Mouse (Mus musculus) Patski (cell line): Measurements from ENCODE around the gene Dctn3. TPM values are rescaled to one million over a fixed set of nuclear protein-coding genes. Genes with fewer than 3 reads are reported as not detected.

ENCODE experiments used
- ATAC-seq: fragments of 100-300 bp; one replicate; pipeline ENCODE4 v1.8.0; 2021
- CTCF ChIA-PET: fragments of 350-600 bp; sonication (Branson Sonifier 250); formaldehyde crosslinking; loops from one replicate; lab custom pipeline; 2022; ENCODE audit warnings: inconsistent platforms; lab: Charles Lee
- POLR2A ChIA-PET: fragments of 350-600 bp; sonication (Branson Sonifier 250); formaldehyde crosslinking; loops from one replicate; lab custom pipeline; 2022; ENCODE audit warnings: antibody characterized with exemption, inconsistent platforms; lab: Charles Lee
- DNase-seq: peaks from one replicate; pipeline ENCODE4 v3.0.0-alpha.2; 2011; ENCODE audit warnings: low read depth, low spot score
- H3K27me3 ChIP-seq: fragments of 371-371 bp; one replicate; pipeline ENCODE4 v1.5.1; 2021
- CTCF ChIP-seq: fragments of 100-300 bp; IDR thresholded peaks from one replicate; pipeline ENCODE4 v1.5.1; 2021
- in situ Hi-C: fragments of 300-500 bp; cut with MboI; formaldehyde crosslinking; loops from 3 replicates; pipeline ENCODE4 v1.11.1; 2018; ENCODE audit warnings: low pct_unique_long_range_greater_than_20kb, mixed read lengths
- polyA plus RNA-seq: library from polyadenylated mRNA; unstranded; gene quantifications from one replicate; pipeline ENCODE4 v1.2.3, GENCODE M21; 2021

Dctn3 gene
- polyA plus RNA-seq, 1 experiment from 2014 or later, result 116 TPM

DNA sequence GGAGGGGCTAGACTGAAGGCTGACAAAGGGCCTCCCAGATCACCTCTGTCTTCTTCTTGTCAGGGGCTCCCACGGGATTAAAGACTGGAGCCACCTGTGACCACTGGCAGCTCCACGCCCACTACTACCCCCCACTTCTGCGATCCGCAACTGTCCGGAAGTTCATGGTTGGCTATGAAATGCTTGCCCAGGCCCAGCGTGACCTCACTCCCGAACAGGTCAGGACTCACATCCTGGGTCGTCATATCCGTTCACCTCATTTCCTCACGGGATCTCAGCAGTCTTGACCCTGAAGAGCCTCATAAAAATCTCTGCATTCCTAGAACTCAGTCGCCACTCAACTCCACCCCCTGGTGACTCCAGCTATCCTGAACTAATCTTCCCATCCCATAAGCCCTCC is 35.1 kb upstream of the Dctn3 start:
- no peak for DNase-seq
- ChIA-PET CTCF (no interaction called here), POLR2A (no interaction called here)
- H3K27me3 ChIP-seq, result no peaks in the 10 kb centered on the region
- TF ChIP-seq CTCF, result no peak
- no peak for ATAC-seq
- in situ Hi-C loops, result no loop called here

DNA sequence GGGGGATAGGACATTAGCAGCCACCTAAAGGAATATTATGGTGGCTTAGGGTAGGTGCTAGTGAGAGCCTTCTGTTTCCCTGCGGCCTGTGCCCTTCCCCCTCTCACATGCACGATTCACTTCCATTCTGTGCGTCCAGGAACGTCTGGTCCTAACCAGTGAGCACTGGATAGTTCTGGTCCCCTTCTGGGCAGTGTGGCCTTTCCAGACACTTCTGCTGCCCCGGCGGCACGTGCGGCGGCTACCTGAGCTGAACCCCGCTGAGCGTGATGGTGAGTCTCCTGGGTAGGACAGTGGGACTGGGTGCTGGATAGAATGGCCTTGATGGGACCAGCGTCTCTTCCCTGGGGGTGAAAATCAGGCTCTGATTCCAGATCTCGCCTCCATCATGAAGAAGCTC is 34.4 kb upstream of the Dctn3 start:
- no peaks in the 10 kb centered on the region for H3K27me3 ChIP-seq
- POLR2A ChIA-PET, result no interaction called here
- in situ Hi-C loops, result no loop called here
- DNase-seq (no peak), ATAC-seq (no peak)
- TF ChIP-seq CTCF, result no peak
- CTCF ChIA-PET, result no interaction called here

DNA sequence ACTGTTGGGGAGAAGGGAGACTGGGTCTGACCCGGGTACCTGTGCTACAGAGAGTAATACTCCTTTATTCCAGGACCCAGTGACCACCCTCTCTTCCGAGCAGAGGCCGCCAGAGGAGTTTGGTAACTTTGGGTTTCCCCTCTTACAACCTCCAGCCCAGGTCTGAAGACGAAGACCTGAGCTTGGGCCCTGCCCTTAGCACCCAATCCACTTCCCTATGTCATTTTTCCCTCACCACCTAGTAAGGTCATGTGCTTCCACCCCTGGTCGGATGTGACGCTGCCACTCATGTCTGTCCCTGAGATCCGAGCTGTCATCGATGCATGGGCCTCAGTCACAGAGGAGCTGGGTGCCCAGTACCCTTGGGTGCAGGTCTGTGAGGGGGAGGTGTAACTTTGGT is 33.5 kb upstream of the Dctn3 start:
- CTCF ChIA-PET, result interaction anchor here (1.5 kb wide), 1 partner anchor 15 kb away, joined by 3 read pairs; no protein-coding TSS in a partner anchor
- no peak for TF ChIP-seq CTCF
- in situ Hi-C loops, result no loop called here
- H3K27me3 ChIP-seq, result no peaks in the 10 kb centered on the region
- DNase-seq, result no peak
- ATAC-seq, result no peak
- POLR2A ChIA-PET, result no interaction called here

DNA sequence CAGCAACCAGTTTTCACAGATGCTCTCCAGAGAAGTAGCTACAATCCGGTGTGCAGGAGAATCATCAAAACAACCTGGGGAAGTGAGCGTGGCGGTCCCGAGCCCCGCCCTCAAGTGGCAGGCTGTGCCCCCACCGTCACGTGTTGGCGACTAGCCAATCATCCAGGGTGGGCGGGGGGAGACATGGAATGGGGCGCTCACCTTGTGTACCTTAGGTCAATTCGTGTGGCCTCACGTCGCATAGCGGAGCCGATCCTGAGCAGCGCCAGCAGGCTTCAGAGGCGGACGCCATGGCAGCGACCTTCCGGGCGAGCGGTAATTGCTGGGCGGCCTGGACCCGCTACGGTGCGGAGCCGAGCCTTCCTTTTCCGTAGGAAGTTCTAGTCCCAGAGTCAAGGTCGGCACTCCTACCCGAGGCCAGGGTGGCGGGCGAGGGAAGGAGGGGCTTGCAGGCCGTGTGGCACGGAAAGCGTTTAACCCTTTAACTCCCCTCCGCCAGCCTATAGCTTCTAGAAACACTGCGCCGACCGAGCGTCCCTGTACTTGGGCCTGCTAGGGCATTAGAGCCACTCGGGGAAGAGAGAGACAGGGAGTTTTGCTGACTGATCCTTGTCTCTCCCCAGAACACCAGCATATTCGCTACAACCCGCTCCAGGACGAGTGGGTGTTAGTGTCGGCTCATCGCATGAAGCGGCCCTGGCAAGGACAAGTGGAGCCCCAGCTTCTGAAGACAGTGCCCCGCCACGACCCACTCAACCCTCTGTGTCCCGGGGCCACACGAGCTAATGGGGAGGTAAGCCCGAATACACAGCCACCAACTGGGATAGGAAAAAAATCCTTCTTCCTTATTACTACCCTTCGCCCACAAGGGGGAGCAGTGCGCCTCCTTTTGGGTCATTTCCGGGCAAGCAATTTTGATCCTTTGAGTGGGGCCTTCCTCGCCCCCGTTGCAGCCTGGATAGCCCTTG is 32.7 kb upstream of the Dctn3 start, which contains the start of gene Sigmar1:
Sigmar1 (minus strand) TSS at position 820 of the 968 bp plus-strand sequence.
- ATAC-seq (peak; percentile 40), DNase-seq (no peak)
- POLR2A ChIA-PET, result no interaction called here
- TF ChIP-seq CTCF, result no peak
- CTCF ChIA-PET, result interaction anchor here (1.5 kb wide), 1 partner anchor 14 kb away, joined by 3 read pairs; no protein-coding TSS in a partner anchor
- H3K27me3 ChIP-seq, result no peaks in the 10 kb centered on the region
- in situ Hi-C loops, result no loop called here

DNA sequence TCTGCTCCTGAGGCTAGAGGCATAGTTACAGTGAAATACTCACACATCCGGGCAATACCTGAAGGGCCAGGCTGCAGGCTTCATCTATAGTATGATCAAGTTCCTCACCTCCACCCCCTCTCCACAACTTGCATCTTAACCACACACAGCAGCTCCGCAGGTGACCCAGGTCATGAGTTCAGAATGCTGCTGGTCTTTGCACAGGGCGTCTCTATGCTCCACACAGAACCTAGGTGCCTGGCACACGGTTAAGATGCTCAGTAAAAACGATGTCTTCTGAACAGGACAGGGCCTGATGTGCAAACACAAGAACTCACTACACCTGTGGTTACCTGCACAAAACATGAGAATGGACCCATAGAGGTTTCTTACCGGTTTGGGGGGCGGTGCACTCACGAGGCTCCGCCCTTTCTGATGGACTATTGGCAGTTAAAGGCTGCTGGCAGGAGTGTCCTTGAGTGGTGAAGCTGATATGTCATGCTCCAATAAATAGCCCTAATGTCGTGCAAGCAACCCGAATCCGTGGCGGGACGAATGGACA is 31.9 kb upstream of the Dctn3 start, which contains the start of gene Galt:
Galt (plus strand) TSS at position 432 of the 541 bp plus-strand sequence.
- no peak for TF ChIP-seq CTCF
- DNase-seq (no peak), ATAC-seq (no peak)
- ChIA-PET POLR2A (no interaction called here), CTCF (no interaction called here)
- H3K27me3 ChIP-seq, result no peaks in the 10 kb centered on the region
- in situ Hi-C loops, result no loop called here

DNA sequence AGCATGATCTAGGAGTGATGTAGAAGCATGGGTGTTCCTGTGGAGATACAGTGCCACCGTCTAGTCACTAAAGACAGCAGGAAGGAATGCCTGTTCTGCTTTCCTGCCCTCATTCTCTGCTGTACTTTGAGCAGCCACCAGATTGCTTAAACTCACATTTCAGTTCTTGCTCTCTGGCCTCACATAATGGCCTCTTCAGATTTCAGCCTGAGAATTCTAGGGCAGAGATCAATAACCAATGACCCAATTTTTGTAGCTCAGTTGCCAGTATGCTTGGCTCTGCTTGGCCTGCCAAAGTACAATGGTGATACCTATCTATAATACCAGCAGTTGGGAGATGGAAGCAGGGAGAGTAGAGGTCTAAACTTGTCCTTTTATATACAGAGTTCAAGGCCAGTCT is 22.1 kb upstream of the Dctn3 start:
- POLR2A ChIA-PET, result interaction anchor here (0.6 kb wide), 1 partner anchor 37 kb away, joined by 3 read pairs; no protein-coding TSS in a partner anchor
- H3K27me3 ChIP-seq, result no peaks in the 10 kb centered on the region
- no peak for ATAC-seq
- CTCF ChIA-PET, result no interaction called here
- DNase-seq, result no peak
- TF ChIP-seq CTCF, result no peak
- in situ Hi-C loops, result no loop called here

DNA sequence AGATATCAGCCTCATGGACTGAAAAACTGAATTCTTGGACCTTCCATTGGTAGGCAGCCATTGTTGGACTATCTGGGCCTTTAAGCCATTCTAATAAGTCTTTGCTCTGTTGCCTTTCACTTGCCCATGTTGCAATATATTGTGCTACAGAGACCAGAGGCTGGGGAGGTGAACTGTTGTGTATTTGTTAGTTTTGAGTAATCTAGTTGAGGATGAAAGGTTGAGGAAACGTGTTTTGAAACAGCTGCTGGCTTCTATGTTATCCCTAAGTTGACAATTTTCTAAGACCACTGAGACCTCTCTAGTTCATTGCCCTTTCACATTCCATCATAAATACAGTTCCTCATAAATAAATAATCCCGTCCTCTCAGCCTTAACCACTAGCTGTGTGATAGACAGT is 21.2 kb upstream of the Dctn3 start:
- ATAC-seq (no peak), DNase-seq (no peak)
- ChIA-PET CTCF (no interaction called here), POLR2A (no interaction called here)
- in situ Hi-C loops, result no loop called here
- no peak for TF ChIP-seq CTCF
- H3K27me3 ChIP-seq, result no peaks in the 10 kb centered on the region

DNA sequence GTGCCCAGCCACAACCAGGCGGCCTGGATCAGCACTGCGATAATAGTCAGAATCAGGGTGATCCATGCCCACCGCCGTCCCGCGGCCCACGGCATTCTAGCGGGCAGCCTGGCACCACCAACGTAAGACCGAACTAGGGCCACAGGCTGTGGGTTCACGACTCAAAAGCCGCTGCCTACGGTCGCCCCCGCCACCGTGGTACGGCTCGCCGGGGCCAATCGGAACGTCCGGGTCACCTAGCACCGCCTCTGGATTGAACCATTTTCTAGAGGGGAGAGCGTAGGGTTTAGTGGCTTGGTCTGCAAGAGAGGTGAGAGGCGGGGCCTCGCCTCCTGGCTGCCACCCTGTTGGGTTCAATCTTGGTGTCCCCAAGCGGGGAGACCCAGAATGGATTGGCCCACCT is 18.2 kb upstream of the Dctn3 start:
- ChIA-PET CTCF (interaction anchor here (0.7 to 2.3 kb wide), 4 partner anchors 12 to 292 kb away, joined by 3 to 8 read pairs (median 5); no protein-coding TSS in a partner anchor), POLR2A (interaction anchor here (1.0 kb wide), 1 partner anchor 28 kb away, joined by 3 read pairs; the partner anchor contains the start of gene Rpp25l)
- peak; percentile 54 for DNase-seq
- no peak for TF ChIP-seq CTCF
- H3K27me3 ChIP-seq, result no peaks in the 10 kb centered on the region
- in situ Hi-C loops, result no loop called here
- ATAC-seq, result peak; percentile 97

DNA sequence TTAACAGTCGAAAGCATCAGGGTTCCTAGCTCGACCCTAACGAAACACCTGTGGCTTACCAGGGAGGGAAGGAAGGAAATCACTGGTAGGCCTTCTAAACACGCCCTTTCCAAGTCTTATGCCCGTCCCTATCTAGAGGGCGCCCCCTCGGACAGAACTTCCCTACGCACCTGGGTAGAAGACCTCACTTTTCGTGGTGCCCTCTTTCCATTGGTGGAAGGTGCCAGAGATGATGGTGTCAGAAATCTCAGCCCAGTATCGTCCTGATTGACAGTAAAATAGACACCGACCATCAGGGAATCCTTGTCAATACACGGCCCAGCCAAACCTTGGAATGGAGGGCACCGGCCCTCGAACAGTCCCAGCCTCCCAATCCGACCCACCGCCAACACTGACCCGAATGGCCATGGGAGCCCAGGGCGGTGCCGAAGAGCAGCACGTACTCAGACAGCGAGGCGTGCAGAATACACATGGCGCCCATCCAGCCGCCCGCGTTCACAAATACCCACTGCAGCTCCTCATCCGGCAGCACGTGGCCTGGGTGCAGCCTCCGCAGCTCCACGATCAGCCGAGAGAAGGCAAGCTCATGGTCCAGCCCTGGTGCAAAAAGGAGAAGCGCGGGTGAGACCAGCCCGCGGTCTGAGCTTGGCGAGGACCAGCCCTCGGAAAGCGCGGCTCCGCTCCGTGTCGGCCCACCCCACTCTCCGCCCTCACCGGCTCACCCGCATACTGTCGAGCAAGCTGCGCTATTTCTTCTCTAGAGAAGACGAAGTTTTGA is 17.6 kb upstream of the Dctn3 start:
- ATAC-seq (peak; percentile 72), DNase-seq (no peak)
- ChIA-PET POLR2A (interaction anchor here (1.0 kb wide), 1 partner anchor 27 kb away, joined by 3 read pairs; the partner anchor contains the start of gene Rpp25l), CTCF (interaction anchor here (1.2 to 2.3 kb wide), 3 partner anchors 13 to 26 kb away, joined by 3 to 8 read pairs (median 7); no protein-coding TSS in a partner anchor)
- no peaks in the 10 kb centered on the region for H3K27me3 ChIP-seq
- in situ Hi-C loops, result no loop called here
- peak; percentile 49 for TF ChIP-seq CTCF

DNA sequence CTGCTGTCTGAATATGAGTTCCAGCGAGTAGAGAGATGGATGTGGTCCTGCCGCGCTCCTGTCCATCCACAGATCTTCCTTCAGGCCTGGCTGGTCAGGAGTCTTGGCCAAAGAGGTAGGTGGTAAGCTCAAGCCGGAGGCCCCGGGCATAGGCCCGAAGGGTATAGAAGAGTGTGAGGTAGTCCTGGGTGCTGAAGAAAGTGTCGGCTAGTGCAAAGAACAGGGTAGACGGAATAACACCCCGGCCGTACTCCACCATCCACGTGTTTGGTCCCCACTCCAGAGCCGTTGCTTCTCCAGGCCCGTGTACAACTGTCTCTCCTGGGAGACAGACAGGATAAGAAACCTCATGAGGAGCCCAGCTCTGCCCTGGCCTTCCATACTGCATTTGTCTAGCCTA is 16.3 kb upstream of the Dctn3 start:
- ATAC-seq (no peak), DNase-seq (no peak)
- in situ Hi-C loops, result no loop called here
- POLR2A ChIA-PET, result no interaction called here
- no peak for TF ChIP-seq CTCF
- H3K27me3 ChIP-seq, result no peaks in the 10 kb centered on the region
- CTCF ChIA-PET, result interaction anchor here (1.0 to 2.8 kb wide), 3 partner anchors 23 to 31 kb away, joined by 3 to 40 read pairs (median 8); partner anchors contain the start of gene Rpp25l
